Mouse (Mus musculus): ENCODE results near the gene Pctp. TPM values are rescaled to one million over a fixed set of nuclear protein-coding genes. Genes with fewer than 3 reads are reported as not detected.

Pctp gene
- polyA plus RNA-seq, 1 experiment = 13.9 TPM

DNA sequence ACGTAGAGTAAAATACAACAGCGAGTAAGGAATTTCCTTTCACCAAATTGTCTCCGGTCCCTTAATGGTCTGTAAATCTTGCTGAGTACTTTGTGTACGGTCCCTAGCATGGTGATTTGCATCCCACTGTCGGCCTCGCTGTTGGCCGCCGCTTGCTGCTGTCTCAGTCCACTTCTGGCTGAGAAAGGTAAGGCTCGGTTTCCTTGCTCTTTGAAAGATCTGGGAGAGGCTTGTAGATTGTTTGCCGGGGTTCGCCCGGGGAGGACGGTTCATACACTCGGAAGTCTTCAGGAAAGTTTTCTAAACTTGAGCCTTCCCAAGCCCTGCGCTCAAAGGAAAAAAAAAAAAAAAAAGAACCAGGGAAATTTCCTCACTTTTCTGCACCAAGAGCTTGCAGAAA is 27.9 kb upstream of the Pctp start:
- Histone ChIP-seq H3K4me3 (ENCODE audit: low read depth, low read length) (0 out of 2 replicates have a peak overlapping the region, but pooled peaks have one; percentile 17), H3K4me1 (ENCODE audit: control insufficient read depth, insufficient read depth, low read length) (no peaks in the 10 kb centered on the region), H3K9ac (ENCODE audit: low read depth, poor library complexity, severe bottlenecking) (peak overlapping the region; percentile 52), H3K27ac (ENCODE audit: insufficient read depth, low read length) (no peak overlapping the region), H3K27me3 (ENCODE audit: control insufficient read depth, insufficient read depth, low read length, poor library complexity, severe bottlenecking) (no peaks in the 10 kb centered on the region; the same call in 1 of the 2 replicates), H3K9me3 (replicated peaks; ENCODE audit: control insufficient read depth, insufficient read depth, low read length, poor library complexity, severe bottlenecking) (no peaks in the 10 kb centered on the region), H3K36me3 (ENCODE audit: control insufficient read depth, insufficient read depth, low read length, poor library complexity, severe bottlenecking) (no peaks in the 10 kb centered on the region)
- TF ChIP-seq POLR2A (IDR thresholded peaks at IDR 0.05; ENCODE audit: insufficient read depth, low read length) (no peak), CTCF (IDR thresholded peaks at IDR 0.05; ENCODE audit: low read depth, low read length) (no peak), EP300 (IDR thresholded peaks at IDR 0.05; ENCODE audit: insufficient read depth, low read depth, low read length) (no peak)

DNA sequence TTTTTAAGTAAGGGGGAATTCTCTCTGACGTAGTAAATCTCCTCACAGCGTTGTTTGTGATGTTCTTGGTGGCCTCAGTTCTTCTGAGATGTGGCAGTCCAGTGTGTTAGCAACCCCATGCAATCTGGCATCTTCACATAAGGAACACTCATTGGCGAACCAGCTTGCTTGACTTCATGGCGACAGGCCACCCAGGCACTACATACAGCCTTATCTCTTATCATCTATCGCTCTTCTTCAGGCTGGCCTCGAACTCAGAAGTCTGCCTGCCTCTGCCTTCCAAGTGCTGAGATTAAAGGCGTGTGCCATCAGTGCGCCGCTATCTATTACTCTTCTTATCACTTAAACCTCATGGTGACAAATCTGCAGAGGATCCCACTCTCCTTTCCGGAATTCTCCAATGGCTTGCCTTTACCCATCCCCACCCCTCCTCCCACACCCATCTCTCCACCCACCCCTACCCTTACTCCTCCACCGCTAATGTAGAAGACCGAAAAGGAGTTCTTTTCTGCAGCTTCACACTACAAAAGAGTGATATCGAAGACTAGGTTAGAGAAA is 27.2 kb upstream of the Pctp start, which contains the start of gene Tmem100:
Tmem100 (plus strand) TSS at position 508 of the 558 bp plus-strand sequence.
- H3K27me3 ChIP-seq (ENCODE audit: control insufficient read depth, insufficient read depth, low read length, poor library complexity, severe bottlenecking) = no peaks in the 10 kb centered on the region; the same call in 1 of the 2 replicates
- no peaks in the 10 kb centered on the region for H3K36me3 ChIP-seq (ENCODE audit: control insufficient read depth, insufficient read depth, low read length, poor library complexity, severe bottlenecking)
- no peaks in the 10 kb centered on the region for H3K9me3 ChIP-seq (replicated peaks; ENCODE audit: control insufficient read depth, insufficient read depth, low read length, poor library complexity, severe bottlenecking)
- no peaks in the 10 kb centered on the region for H3K4me1 ChIP-seq (ENCODE audit: control insufficient read depth, insufficient read depth, low read length)
- H3K4me3 ChIP-seq (ENCODE audit: low read depth, low read length) = 0 out of 2 replicates have a peak within 1 kb of the TSS, but pooled peaks have one; percentile 17
- no peak within 1 kb of the TSS for H3K27ac ChIP-seq (ENCODE audit: insufficient read depth, low read length)
- peak within 1 kb of the TSS; percentile 52 for H3K9ac ChIP-seq (ENCODE audit: low read depth, poor library complexity, severe bottlenecking)
- TF ChIP-seq CTCF (IDR thresholded peaks at IDR 0.05; ENCODE audit: low read depth, low read length) (no peak), EP300 (IDR thresholded peaks at IDR 0.05; ENCODE audit: insufficient read depth, low read depth, low read length) (no peak), POLR2A (IDR thresholded peaks at IDR 0.05; ENCODE audit: insufficient read depth, low read length) (no peak)

DNA sequence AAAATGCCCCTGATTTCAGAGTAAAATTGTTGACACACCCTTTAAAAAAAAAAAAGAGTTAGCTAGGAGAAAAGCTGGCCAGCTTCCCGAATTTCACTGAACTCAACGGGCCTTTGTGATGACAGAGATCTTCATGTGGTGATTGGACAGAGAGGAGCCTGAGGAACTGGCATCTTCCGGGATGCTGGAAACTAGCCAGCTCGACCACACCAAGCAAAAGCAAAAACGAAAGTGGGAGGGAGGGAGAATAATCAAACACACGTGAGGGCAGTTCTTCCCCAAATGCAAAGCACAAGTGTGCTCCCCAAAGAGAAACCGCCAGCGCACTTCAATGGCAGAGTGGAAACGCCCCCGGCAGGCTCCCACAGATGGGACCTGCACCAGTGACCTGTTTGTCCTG is 26.7 kb upstream of the Pctp start:
- no peak for TF ChIP-seq POLR2A (IDR thresholded peaks at IDR 0.05; ENCODE audit: insufficient read depth, low read length)
- TF ChIP-seq CTCF (IDR thresholded peaks at IDR 0.05; ENCODE audit: low read depth, low read length) = no peak
- TF ChIP-seq EP300 (IDR thresholded peaks at IDR 0.05; ENCODE audit: insufficient read depth, low read depth, low read length) = no peak
- Histone ChIP-seq H3K4me3 (ENCODE audit: low read depth, low read length) (no peak overlapping the region), H3K4me1 (ENCODE audit: control insufficient read depth, insufficient read depth, low read length) (no peaks in the 10 kb centered on the region), H3K36me3 (ENCODE audit: control insufficient read depth, insufficient read depth, low read length, poor library complexity, severe bottlenecking) (no peaks in the 10 kb centered on the region), H3K27ac (ENCODE audit: insufficient read depth, low read length) (no peak overlapping the region), H3K9me3 (replicated peaks; ENCODE audit: control insufficient read depth, insufficient read depth, low read length, poor library complexity, severe bottlenecking) (no peaks in the 10 kb centered on the region), H3K9ac (ENCODE audit: low read depth, poor library complexity, severe bottlenecking) (no peak overlapping the region), H3K27me3 (ENCODE audit: control insufficient read depth, insufficient read depth, low read length, poor library complexity, severe bottlenecking) (no peaks in the 10 kb centered on the region; the same call in 1 of the 2 replicates)

DNA sequence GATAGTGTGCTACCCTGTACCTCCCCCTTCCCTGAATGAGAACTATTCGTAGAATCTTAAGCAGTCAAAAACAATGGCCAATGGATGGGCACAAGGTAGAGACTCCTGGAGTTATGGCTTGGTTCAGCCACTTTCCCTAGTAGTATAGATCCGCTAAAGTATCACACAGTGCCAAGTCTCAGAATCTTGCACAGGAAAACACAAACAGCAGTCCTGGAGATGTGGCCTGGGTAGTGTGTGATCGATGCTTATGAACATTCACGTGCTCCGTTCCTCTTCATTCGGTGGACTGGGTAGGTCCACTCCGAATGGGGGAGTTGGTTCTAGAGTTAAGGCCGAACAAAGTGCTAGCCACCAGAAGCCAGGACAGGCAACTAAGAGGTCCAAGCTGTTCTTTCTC is 26.1 kb upstream of the Pctp start:
- TF ChIP-seq CTCF (IDR thresholded peaks at IDR 0.05; ENCODE audit: low read depth, low read length) (no peak), EP300 (IDR thresholded peaks at IDR 0.05; ENCODE audit: insufficient read depth, low read depth, low read length) (no peak), POLR2A (IDR thresholded peaks at IDR 0.05; ENCODE audit: insufficient read depth, low read length) (no peak)
- no peaks in the 10 kb centered on the region for H3K36me3 ChIP-seq (ENCODE audit: control insufficient read depth, insufficient read depth, low read length, poor library complexity, severe bottlenecking)
- no peak overlapping the region for H3K27ac ChIP-seq (ENCODE audit: insufficient read depth, low read length)
- H3K9ac ChIP-seq (ENCODE audit: low read depth, poor library complexity, severe bottlenecking) = no peak overlapping the region
- no peaks in the 10 kb centered on the region for H3K4me1 ChIP-seq (ENCODE audit: control insufficient read depth, insufficient read depth, low read length)
- H3K9me3 ChIP-seq (replicated peaks; ENCODE audit: control insufficient read depth, insufficient read depth, low read length, poor library complexity, severe bottlenecking) = no peaks in the 10 kb centered on the region
- no peak overlapping the region for H3K4me3 ChIP-seq (ENCODE audit: low read depth, low read length)
- H3K27me3 ChIP-seq (ENCODE audit: control insufficient read depth, insufficient read depth, low read length, poor library complexity, severe bottlenecking) = no peaks in the 10 kb centered on the region; the same call in 1 of the 2 replicates

GRCm38 (mm10) chr11:90027216-90027615 is 24.5 kb upstream of the Pctp start:
- Histone ChIP-seq H3K9me3 (replicated peaks; ENCODE audit: control insufficient read depth, insufficient read depth, low read length, poor library complexity, severe bottlenecking) (no peaks in the 10 kb centered on the region), H3K27ac (ENCODE audit: insufficient read depth, low read length) (no peak overlapping the region), H3K36me3 (ENCODE audit: control insufficient read depth, insufficient read depth, low read length, poor library complexity, severe bottlenecking) (no peaks in the 10 kb centered on the region), H3K4me1 (ENCODE audit: control insufficient read depth, insufficient read depth, low read length) (no peaks in the 10 kb centered on the region), H3K9ac (ENCODE audit: low read depth, poor library complexity, severe bottlenecking) (no peak overlapping the region), H3K4me3 (ENCODE audit: low read depth, low read length) (no peak overlapping the region), H3K27me3 (ENCODE audit: control insufficient read depth, insufficient read depth, low read length, poor library complexity, severe bottlenecking) (no peaks in the 10 kb centered on the region; the same call in 1 of the 2 replicates)
- TF ChIP-seq POLR2A (IDR thresholded peaks at IDR 0.05; ENCODE audit: insufficient read depth, low read length) = no peak
- no peak for TF ChIP-seq CTCF (IDR thresholded peaks at IDR 0.05; ENCODE audit: low read depth, low read length)
- TF ChIP-seq EP300 (IDR thresholded peaks at IDR 0.05; ENCODE audit: insufficient read depth, low read depth, low read length) = no peak

- TF ChIP-seq EP300 (IDR thresholded peaks at IDR 0.05; ENCODE audit: insufficient read depth, low read depth, low read length) = no peak
- Histone ChIP-seq H3K4me1 (ENCODE audit: control insufficient read depth, insufficient read depth, low read length) (no peaks in the 10 kb centered on the region), H3K4me3 (ENCODE audit: low read depth, low read length) (no peak overlapping the region), H3K9ac (ENCODE audit: low read depth, poor library complexity, severe bottlenecking) (no peak overlapping the region), H3K27me3 (ENCODE audit: control insufficient read depth, insufficient read depth, low read length, poor library complexity, severe bottlenecking) (no peaks in the 10 kb centered on the region; the same call in 1 of the 2 replicates), H3K36me3 (ENCODE audit: control insufficient read depth, insufficient read depth, low read length, poor library complexity, severe bottlenecking) (no peaks in the 10 kb centered on the region), H3K9me3 (replicated peaks; ENCODE audit: control insufficient read depth, insufficient read depth, low read length, poor library complexity, severe bottlenecking) (no peaks in the 10 kb centered on the region), H3K27ac (ENCODE audit: insufficient read depth, low read length) (no peak overlapping the region)
Measured at GRCm38 (mm10) chr11:90026802-90027174, 24.1 kb upstream of the Pctp start.
